Mouse (Mus musculus): ENCODE results near the gene Map10.
A peak's percentile ranks its signal among the peaks of the same experiment; 100 is the strongest.

Map10 gene

DNA sequence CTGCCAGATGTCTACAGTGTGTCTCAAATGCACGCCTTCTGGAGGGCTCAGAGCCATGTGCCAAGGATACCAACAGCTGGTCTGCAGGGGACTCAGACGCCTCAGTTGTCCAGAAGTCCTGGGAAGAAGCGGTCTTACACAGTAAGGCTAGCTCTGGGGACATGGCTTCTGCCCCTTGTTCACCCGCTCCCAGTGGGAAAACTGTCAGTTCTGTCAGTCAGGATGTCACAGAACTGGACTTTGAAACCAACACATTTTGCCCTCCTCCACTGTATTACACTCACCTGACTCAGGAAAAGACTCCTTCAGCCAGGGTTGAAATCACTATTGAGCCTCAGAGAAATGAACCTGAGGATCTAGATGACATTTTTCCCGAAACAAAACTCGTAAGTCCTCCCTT is 802 bp downstream of the Map10 start:
- no peak for DNase-seq (ENCODE audit: low spot score)

DNA sequence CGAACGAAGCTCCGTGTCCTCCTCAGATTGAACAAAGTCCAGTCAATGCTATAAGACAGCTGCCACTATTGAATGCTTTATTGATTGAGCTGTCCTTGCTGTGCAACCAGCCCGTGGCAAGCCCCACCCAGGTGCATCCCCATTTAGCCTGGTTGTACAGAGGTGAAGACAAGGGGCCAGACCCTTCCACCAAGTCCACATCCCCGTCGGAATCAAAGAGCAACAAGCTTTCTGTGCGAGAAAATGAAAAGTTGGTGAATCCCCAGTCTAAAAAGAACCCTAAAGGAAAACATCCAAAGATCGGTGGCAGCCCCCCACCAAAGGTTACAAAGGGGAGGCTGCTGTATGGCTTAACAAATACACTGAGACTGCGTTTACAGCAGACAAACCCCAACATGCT is 1.3 kb downstream of the Map10 start:
- no peak for DNase-seq (ENCODE audit: low spot score)

DNA sequence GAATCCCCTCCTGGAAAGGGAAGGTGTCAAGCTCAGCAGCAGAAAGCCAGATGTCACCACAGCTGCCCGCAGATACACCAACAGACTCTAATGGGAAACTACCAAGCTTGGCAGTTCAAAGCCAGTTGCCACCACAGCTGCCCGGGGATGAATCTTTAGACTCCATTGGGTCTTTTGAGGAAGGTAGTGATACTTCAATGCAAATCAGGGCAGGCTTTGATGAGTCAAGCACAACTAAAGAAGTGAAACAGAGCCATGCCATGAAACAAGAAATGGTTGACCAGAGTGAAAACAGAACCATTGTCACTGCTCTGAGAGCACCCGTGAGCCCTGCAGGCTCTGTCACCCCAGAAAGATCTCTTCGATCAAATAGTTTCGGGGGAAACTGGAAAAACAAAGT is 1.8 kb downstream of the Map10 start:
- no peak for DNase-seq (ENCODE audit: low spot score)

DNA sequence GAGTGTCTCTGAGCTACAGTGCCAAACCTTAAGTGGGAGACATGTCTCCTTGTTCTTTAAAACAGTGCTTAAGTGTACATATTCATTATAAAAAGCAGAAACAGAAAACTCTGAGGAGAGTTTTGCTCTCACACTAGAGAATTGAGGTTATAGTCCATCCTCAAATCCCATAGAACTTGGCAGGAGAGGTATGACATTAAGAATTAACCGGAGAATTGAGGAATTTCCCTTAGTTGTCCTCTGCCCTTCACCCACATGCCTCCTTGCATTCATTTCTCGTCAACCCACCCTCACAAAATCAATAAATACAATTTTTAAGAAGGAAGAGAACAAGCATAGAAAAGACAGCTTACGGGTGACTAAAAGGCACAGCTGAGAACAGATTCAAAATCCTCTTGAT is 6.2 kb downstream of the Map10 start:
- DNase-seq (ENCODE audit: low spot score), result no peak

DNA sequence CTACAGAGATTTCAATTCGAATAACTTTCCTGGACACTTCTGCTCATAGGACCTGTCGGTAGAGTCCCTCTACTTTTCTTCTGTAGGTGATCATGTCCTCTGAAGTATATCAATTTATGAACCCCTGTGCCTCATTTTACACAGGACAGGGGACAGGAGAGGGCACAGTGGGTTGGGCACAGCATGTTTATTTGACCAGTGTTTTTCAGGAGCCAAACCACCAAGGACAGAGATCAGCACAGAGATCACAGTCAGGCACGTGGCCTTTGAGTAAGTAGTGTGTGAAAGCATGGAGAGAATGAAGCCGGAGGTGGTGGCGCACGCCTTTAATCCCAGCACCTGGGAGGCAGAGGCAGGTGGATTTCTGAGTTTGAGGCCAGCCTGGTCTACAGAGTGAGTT is 7.9 kb downstream of the Map10 start:
- no peak for DNase-seq (ENCODE audit: low spot score)

DNA sequence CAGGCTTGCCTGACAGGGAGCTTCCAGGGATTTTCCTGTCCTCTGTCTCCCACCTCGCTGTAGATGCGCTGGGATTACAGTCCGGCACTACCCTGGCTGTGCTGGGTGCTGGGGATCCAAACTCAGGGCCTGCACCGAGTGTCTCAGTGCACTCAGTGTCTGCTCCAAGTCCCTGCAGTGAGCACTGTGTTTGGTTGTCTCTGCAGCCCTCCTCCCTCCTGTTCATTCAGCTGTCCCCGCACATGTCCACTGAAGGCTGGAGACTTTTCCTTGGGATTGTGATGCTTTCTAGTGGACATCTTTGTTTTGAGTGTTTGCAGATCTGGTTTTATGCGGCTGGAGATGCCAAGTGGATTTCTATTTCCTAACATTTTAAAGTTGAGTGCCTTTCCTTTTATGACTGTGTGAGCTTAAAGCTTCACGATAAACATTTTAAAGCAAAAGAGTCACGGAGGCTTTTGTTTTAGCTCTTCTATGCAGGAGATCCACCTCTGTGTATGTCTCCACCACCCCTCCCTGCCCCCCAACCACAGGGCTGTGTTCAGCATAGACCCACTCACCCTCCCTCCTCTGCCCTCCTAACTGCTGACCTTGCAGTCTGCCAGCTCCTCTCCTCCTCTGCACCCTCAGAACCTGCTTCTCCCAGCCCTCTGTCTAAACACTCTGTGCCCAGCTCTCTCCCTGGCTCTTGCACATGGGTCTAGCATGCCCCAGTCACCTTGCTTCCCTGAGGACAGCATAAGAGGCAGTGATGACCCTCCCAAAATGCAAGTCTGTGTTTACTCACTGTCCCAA is 9.4 kb downstream of the Map10 start:
- DNase-seq (ENCODE audit: low spot score), result peak; percentile 49

DNA sequence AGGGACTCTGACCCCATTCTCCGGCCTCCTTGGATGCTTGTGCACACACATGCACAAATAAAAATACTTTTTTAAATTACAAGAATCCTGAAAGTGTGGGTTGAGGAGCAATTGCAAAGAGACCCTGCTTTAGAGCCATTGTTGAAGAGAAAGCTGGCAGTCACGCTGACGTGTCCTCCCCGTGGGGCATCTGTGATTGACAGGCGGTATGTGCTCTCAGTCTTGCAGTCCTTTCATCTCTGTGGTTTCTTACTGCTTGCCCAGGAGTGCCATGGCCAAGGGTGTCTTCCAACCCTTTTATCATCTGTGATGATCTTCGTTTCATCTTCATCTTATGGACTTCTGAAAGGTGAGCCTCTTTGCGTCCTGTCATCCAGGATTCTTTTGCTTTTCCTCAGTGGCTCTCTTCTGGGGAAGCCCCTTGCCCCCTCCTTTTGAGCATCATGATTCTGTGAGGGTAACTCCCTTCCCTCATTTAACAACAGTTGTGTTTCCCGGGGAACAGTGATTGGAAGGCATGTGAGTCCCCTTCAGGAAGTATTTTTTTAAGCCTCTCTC is 11.3 kb downstream of the Map10 start:
- no peak for DNase-seq (ENCODE audit: low spot score)

DNA sequence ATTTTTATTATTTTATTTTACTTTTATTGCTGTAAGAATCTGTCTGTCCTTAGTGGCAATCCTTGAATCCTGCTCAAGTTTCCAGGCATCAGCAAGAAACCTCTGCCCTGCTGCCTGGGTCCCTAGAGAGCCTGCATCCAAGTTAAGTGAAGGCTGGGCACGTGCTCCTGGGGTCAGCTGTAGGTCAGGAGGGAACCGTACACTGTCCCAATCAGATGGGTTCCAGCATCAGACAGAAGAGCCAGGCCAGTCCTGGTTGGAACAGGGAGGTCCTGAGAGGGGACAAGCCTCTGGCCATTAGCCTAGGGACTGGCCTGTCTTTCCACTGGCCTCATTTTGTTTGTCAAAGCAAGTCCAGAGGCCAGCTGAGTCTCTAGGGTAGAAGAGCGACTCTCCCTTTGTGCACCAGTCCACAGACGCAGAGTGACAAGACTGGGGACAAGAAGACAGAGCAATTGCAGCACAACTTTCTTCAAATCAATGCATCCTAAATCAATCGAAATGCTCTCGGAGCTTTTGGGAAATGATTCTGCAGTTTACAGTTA is 15.7 kb downstream of the Map10 start:
- DNase-seq (ENCODE audit: low spot score), result no peak

DNA sequence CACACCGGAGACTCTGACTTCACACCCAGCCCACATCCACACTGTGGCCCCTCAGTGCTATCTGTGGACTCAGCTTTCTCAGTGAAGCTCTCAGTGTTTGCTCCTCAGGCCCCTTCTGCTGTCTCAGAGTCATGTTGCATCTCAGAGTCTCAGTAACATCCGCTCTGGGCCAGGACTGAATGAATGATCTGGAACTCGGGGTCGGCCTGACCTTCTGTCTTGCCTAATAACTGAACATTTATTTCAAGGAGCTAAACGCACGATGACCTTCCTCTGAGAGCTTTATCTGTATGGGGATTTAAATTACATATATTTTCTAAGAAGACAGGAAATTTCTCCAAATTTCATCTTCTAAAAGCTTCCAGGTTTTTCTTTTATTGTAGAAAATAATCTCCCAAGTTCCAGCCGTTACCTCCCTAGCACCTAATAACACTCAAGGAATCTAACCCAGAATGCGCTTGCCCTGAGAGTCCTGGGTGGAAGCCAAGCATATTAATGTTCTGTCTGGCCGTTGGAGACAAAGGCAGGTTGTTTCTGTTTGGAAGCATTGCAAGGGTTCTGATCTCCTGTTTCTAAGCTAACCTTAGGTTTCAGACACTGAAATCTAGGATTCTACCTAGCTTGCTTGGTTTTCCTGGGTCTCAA is 16.7 kb downstream of the Map10 start:
- peak; percentile 35 for DNase-seq (ENCODE audit: low spot score)

DNA sequence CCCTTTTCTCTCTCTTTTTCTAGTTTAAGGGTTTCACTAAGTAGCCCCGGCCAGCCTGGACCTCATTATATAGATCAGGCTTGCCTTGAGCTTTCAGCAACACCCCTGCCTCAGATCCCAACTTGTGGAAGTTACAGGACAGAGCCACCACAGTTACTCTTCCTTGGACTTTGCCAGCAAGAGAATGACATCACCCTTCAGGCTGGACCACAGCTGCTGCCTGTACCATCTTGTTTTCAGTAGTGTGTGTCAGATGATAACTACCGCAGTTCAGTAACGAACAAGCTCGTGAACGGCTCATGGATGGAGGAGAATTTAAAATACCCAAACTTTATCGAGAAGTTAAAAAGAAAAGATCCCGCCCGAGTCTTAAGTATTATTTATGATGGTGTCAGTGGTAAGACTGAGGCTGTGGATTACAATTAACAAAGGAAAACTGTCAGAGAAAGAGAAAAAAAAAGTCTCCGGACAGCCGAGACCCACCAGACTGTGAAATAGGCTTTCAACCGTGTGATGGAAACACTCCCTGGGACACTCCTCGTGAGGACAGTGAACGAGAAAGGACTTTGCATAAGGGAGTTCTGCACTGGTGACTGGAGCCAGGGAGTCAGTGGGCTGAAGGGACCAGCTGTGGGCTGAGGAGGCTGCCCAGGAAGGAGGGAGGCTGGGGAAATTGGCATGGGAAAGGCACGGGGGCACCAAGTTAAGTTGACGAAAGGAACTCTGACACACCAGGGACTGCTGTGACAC is 20.7 kb downstream of the Map10 start:
- DNase-seq (ENCODE audit: low spot score), result no peak

DNA sequence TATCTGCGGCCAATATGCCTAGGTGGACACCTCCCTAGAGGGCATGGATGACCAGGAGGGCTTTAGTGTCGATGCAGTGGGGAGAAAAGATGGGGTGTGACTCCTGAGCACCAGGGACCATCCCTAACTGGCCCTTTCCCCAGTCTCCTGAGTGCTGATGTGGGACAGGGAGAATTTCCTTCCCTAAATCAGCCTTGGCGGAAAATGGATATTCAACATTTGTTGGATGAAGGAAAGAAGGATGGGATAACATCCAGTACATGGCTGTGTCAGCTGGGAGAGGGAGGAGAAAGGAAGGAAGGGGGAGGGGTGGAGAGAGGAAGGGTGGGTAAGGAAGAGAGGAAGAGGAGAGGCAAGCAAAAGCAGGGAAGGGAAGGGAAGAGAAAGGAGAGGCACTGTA is 21.3 kb downstream of the Map10 start:
- no peak for DNase-seq (ENCODE audit: low spot score)

DNA sequence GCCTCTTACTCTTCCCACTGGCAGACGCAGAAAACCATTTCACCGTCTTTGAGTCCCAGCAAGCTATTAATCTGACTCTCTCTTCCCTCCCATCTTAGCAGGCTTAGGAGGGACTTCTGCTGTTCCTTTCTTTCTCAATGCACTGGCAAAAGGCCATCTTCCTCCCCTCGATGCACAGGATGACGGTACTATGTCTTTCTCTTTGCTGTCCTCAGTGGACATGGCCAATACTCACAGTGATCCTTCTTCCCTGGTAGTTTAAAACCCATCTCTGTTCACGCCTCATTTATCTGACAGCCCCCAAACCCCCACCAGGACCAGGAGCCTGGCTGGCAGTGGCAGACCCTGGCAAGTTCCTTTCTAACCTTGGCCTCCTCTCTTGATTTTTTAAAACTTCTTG is 22.8 kb downstream of the Map10 start:
- DNase-seq (ENCODE audit: low spot score), result no peak

DNA sequence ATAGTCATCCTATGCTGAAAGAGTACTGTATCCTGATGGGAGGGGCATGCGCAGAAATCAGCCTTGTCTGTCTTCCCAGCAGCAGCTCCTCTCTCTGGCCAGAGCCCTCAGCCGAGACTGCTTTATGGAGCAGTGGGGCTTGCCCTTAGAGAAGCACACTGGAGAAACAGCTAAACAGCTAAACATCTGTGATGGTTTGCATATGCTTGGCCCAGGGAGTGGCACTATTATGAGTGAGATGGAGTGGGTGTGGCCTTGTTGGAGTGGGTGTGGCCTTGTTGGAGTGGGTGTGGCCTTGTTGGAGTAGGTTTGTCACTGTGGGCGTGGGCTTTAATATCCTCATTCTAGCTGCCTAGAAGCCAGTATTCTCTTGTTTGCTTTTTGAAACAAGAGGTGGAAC is 23.6 kb downstream of the Map10 start:
- DNase-seq (ENCODE audit: low spot score), result no peak

DNA sequence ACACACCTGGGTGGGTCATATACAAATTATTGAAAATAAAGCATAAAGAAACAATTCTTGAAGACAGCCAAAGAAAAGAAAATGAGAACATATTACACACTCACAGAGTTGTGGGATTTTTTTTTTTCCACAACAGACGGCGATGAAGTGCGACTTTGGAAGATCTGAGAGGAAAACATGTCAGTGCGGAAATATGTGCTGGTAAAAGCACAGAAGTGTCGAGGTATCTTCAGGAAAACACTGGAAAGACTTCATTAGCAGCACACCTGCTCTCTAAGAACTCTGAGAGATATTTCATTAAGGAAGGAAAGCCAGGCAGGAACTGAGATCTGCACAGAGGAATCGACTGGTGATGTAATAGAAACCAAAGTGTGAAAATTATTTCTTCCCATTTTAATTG is 26.3 kb downstream of the Map10 start:
- DNase-seq (ENCODE audit: low spot score), result no peak

DNA sequence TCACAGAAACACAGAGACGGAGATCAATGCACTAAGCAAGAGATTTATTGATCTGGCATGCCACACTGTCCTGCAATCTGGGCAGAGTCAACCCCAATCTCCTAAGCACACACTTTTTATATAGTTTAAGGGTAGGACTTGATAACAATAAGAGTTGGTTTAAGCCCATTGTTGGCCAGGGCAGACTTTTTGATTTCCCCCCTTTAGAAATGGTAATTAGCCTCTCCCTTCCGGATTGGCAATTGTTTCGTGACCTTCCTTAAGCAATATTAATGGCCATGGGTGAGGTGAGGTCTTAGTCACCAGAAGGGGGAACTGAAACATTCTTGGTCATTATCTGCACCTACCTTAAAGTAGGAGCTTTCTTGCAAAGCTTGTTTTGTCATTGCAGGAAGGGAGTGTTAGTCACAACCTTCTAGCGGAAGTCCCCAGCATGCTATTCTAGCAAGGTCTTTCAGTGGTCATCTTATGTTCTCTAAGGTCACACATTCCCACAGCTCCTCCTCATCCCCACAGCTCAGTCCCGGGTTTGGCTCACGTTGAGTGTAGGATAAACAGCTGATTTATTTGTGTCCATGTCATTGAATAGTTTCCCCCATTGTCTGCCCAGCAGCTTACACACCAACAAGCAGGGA is 29.9 kb downstream of the Map10 start:
- DNase-seq (ENCODE audit: low spot score), result no peak

DNA sequence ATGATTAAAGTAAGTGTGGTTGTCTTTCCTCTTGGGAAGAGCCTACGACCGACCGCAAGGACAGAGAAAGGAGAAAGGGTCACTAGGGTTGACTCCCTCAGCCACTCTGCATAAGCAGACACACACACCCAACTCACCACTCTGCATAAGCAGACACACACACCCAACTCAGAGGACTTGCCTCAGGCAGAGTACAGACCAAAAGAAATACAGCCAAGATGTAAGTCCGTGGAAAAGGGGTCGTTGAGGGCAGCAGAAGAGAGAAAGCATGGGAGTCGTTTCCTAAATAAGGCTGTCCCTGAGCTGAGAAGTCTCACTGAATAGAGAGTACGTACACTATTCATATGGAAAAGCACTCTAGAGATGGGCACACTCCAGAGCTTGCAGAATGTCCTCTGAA is 30.8 kb downstream of the Map10 start:
- DNase-seq (ENCODE audit: low spot score), result no peak

DNA sequence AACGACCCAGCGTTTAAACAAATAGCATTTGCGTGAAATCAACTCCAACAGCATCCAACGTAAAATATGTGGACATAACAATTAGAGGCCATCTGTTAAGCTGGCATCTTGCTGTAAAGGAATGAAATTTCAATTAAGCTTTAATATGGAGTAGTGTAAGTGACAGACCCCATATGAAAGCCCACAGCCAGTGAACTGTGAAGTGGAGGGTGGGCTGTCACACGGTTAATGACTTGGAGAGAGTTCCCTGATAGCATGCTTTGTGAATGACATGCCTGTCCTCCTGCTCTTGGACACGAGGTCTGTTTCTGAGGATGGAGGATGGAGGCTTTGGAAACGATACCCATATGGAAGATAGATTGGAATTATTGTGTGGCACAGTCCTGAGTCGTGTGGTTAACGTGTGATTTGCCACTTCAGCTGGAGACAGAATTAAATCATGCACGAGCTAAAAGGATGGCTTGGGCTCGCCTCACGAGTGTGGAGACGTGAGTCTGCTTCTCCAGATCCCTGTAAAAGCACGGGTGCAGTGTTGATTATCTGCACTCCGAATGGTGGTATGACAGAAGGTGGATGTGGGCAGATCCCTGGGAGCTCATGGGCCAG is 33.4 kb downstream of the Map10 start:
- no peak for DNase-seq (ENCODE audit: low spot score)

DNA sequence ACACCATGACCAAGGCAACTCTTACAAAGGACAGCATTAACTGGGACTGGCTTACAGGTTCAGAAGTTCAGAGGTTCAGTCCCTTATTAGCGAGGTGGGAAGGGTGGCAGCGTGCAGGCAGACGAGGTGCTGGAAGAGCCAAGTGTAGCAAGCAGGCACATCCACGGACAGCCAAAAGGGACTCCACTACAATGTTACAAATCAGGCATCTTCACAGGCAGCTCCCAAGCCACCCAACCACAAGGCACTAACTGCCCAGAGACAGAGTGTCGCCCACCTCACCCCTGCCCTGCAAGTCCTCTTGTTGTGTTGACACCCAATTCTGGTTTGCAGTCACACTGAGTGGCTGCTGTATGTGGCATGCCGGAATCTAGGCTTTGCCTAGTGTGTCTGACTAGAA is 34.8 kb downstream of the Map10 start:
- DNase-seq (ENCODE audit: low spot score), result no peak

DNA sequence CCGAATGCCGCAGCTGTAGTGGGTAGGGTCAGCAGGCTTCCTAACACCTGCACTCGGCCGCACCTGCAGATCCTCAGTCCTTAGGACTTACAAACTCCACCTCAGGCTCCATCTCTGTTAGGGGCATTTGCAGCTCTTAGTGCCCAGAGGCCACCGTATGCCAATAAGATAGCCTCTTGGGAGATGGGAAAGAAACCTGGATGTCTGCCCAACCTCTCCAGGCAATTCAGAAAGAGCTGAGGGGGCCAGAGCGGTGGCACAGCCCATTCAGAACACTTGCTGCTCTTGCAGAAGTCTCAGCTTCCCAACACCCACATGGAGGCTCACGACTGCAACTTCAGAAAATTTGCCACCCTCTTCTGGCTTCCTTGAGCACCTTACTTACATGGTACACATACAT is 36.2 kb downstream of the Map10 start:
- no peak for DNase-seq (ENCODE audit: low spot score)

DNA sequence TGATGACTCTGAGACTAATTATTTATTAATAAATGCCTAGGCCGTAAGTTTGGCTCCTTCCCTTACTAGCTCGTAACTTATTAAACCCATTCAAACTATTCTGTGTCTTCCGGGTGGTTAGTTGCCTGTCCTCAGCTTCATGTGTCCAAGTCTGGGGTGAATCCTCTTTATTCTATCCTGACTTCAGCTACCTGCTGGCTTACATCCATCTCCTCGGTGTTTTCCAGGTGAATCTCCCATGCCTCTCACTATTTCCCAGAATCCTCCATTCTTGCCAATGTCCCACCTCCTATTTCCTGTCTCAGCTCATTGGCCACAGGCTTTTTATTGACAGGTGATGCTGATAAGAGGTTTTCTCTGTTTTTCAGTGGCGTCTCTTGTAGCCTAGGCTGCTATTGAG is 39.6 kb downstream of the Map10 start:
- no peak for DNase-seq (ENCODE audit: low spot score)

DNA sequence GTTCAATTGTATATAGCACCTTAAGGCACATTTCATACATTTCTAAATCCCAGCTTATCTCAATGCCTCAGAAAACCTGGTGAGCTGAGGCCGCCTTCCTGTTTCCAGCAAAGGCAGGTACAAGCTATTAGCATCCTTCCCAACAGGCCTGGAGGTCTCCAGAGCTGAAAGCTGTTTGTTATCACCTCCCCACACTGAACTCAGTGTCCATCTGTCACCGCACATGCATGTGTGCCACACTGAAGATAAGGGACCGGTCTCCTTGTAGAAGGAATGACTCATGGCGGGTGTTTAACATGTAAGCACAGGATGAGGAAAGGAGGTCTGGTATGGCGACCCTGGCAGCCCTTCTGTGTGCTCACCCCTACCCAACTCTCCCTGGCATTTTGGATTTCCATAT is 41.9 kb downstream of the Map10 start:
- DNase-seq (ENCODE audit: low spot score), result no peak

DNA sequence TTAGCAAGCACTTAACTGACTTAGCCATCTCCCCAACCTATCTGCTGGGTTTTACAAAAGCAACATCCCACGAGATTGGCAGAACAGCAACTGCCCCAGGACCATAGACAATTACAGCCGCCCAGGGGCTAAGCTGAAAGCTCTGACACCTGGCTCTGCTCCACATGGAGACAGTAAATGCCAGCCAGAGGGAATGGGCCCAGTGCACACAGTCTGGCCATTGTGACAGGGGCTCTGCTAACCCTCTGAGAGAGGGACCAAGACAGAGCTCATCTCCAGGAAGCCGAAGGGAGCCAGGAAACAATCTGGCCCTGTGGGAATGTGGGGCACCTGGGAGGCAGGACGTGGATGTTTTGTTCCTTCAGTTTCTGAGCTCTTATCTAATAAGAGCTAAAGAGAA is 46.6 kb downstream of the Map10 start:
- DNase-seq (ENCODE audit: low spot score), result no peak

All from ovary, adult 18-20 months (tissue).